Mouse (Mus musculus) bone marrow, adult 2 months (tissue): ENCODE results near the gene Olfr543.

ENCODE experiments used
- CTCF ChIP-seq: fragments of 200-500 bp; IDR thresholded peaks from 2 replicates; pipeline ENCODE4 v1.5.1; 2011; ENCODE audit warnings: low read length, control low read depth; ENCODE audit not compliant: control insufficient read depth, insufficient read depth
- POLR2A ChIP-seq: fragments of 200-500 bp; IDR thresholded peaks from 2 replicates; pipeline ENCODE4 v1.6.1; 2011; ENCODE audit warnings: low read depth, mild to moderate bottlenecking, control low read depth, low read length, borderline replicate concordance; ENCODE audit not compliant: control insufficient read depth

- TF ChIP-seq CTCF (no peak), POLR2A (no peak)
Observed at GRCm38 (mm10) chr7:102480821-102481220, 658 bp downstream of the Olfr543 start.
